Mouse (Mus musculus): ENCODE data around the gene Nat9. TPM values are rescaled to one million over a fixed set of nuclear protein-coding genes. Genes with fewer than 3 reads are reported as not detected.

The Nat9 gene
- polyA plus RNA-seq, 1 experiment from 2014 or later: 19.5 TPM

- no peak overlapping the region for H3K4me2 ChIP-seq (replicated peaks; ENCODE audit: low read depth, low read length)
- no peak overlapping the region for H3K27ac ChIP-seq (ENCODE audit: low read depth, low read length)
- 0 out of 2 replicates have a peak, but pooled peaks cover 4% of the 10 kb centered on the region for H3K4me1 ChIP-seq (replicated peaks; ENCODE audit: control insufficient read depth, insufficient read depth, low read length)
- no peaks in the 10 kb centered on the region for H3K36me3 ChIP-seq (ENCODE audit: control insufficient read depth, insufficient read depth, low read length)
- no peaks in the 10 kb centered on the region for H3K9me3 ChIP-seq (ENCODE audit: control insufficient read depth, low read length)
- DNase-seq (ENCODE audit: low spot score) (no peak), ATAC-seq (ENCODE audit: low FRiP score) (no peak)
- WGBS: 91% methylated on average over 6 of the region's 6 CpGs
- no peaks in the 10 kb centered on the region; the same call in 1 of the 2 replicates for H3K27me3 ChIP-seq (ENCODE audit: control insufficient read depth, insufficient read depth, low read length)
- no peak overlapping the region for H3K4me3 ChIP-seq (ENCODE audit: low read depth, low read length)
- H3K9ac ChIP-seq (ENCODE audit: low read depth, low read length): no peak overlapping the region
Observed at GRCm38 (mm10) chr11:115194693-115195092, 7.0 kb upstream of the Nat9 start.

DNA sequence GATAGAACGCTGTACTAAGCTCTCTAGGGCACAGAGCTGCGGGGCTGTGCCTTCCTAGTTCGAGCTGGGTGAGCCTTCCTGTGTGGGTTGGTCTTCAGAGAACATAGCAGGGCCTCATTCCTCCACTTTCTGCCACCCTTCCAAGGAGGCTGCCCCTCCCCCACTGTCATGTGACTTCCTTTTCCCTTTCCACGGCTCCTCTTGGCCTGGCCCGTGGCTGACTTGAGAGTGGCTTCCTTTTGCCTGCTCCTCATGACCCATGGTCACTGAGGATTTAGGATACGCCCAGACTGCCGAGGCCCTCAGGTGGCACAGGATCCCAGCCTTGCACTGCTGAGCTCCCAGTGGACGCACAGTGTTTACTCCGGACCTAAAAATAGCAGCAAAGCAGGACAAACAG is 4.5 kb upstream of the Nat9 start:
- H3K27ac ChIP-seq (ENCODE audit: low read depth, low read length): no peak overlapping the region
- H3K4me1 ChIP-seq (replicated peaks; ENCODE audit: control insufficient read depth, insufficient read depth, low read length): peaks cover 5% of the 10 kb centered on the region
- no peaks in the 10 kb centered on the region for H3K9me3 ChIP-seq (ENCODE audit: control insufficient read depth, low read length)
- no peaks in the 10 kb centered on the region for H3K36me3 ChIP-seq (ENCODE audit: control insufficient read depth, insufficient read depth, low read length)
- 77% methylated on average over 9 of the region's 9 CpGs for WGBS
- H3K9ac ChIP-seq (ENCODE audit: low read depth, low read length): no peak overlapping the region
- H3K27me3 ChIP-seq (ENCODE audit: control insufficient read depth, insufficient read depth, low read length): no peaks in the 10 kb centered on the region; the same call in 1 of the 2 replicates
- DNase-seq (ENCODE audit: low spot score) (no peak), ATAC-seq (ENCODE audit: low FRiP score) (no peak)
- H3K4me3 ChIP-seq (ENCODE audit: low read depth, low read length): no peak overlapping the region
- H3K4me2 ChIP-seq (replicated peaks; ENCODE audit: low read depth, low read length): no peak overlapping the region

DNA sequence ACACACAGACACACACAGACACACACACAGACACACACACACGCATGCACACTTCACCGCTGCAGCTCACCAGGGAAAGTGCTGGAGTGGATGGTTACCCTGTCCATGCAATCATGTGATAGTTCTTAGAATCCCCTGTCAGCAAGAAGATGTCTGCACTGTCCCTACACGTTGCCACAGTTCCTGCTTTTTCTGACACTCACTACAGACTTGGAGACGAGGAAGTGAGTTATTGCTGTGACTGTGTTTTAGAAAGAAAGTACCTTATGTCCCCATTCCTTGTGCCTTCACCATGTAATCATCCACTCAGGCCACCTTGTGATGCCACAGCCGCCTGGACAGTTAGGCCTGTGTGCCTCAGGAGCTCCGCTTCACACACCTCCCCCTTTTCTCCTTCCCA is 1.6 kb upstream of the Nat9 start:
- Histone ChIP-seq H3K4me1 (replicated peaks; ENCODE audit: control insufficient read depth, insufficient read depth, low read length) (peaks cover 5% of the 10 kb centered on the region), H3K9ac (ENCODE audit: low read depth, low read length) (no peak overlapping the region), H3K27me3 (ENCODE audit: control insufficient read depth, insufficient read depth, low read length) (no peaks in the 10 kb centered on the region), H3K36me3 (ENCODE audit: control insufficient read depth, insufficient read depth, low read length) (no peaks in the 10 kb centered on the region), H3K4me2 (replicated peaks; ENCODE audit: low read depth, low read length) (no peak overlapping the region), H3K27ac (ENCODE audit: low read depth, low read length) (no peak overlapping the region), H3K4me3 (ENCODE audit: low read depth, low read length) (no peak overlapping the region), H3K9me3 (ENCODE audit: control insufficient read depth, low read length) (no peaks in the 10 kb centered on the region)
- ATAC-seq (ENCODE audit: low FRiP score): no peak
- DNase-seq (ENCODE audit: low spot score): no peak
- 95% methylated on average over 6 of the region's 6 CpGs for WGBS

GRCm38 (mm10) chr11:115188539-115189231 is 1.0 kb upstream of the Nat9 start:
- 0 out of 2 replicates have a peak overlapping the region, but pooled peaks have one; percentile 80 for H3K4me2 ChIP-seq (replicated peaks; ENCODE audit: low read depth, low read length)
- no peak for DNase-seq (ENCODE audit: low spot score)
- H3K4me1 ChIP-seq (replicated peaks; ENCODE audit: control insufficient read depth, insufficient read depth, low read length): peaks cover 5% of the 10 kb centered on the region
- H3K36me3 ChIP-seq (ENCODE audit: control insufficient read depth, insufficient read depth, low read length): no peaks in the 10 kb centered on the region
- no peaks in the 10 kb centered on the region for H3K9me3 ChIP-seq (ENCODE audit: control insufficient read depth, low read length)
- no peak overlapping the region for H3K27ac ChIP-seq (ENCODE audit: low read depth, low read length)
- no peaks in the 10 kb centered on the region for H3K27me3 ChIP-seq (ENCODE audit: control insufficient read depth, insufficient read depth, low read length)
- WGBS: 93% methylated on average over 13 of the region's 13 CpGs
- no peak for ATAC-seq (ENCODE audit: low FRiP score)
- H3K4me3 ChIP-seq (ENCODE audit: low read depth, low read length): no peak overlapping the region; the same call in 1 of the 2 replicates
- H3K9ac ChIP-seq (ENCODE audit: low read depth, low read length): 0 out of 2 replicates have a peak overlapping the region, but pooled peaks have one; percentile 66

GRCm38 (mm10) chr11:115187224-115187639 is 427 bp downstream of the Nat9 start, which contains the start of gene Tmem104:
Gene Tmem104, plus strand, starts transcription at chr11:115187487.
- Histone ChIP-seq H3K27ac (ENCODE audit: low read depth, low read length) (peak within 1 kb of the TSS; percentile 51; the same call in 1 of the 2 replicates), H3K4me3 (ENCODE audit: low read depth, low read length) (peak within 1 kb of the TSS; percentile 58), H3K4me1 (replicated peaks; ENCODE audit: control insufficient read depth, insufficient read depth, low read length) (peaks cover 5% of the 10 kb centered on the region), H3K9ac (ENCODE audit: low read depth, low read length) (peak within 1 kb of the TSS; percentile 66), H3K27me3 (ENCODE audit: control insufficient read depth, insufficient read depth, low read length) (no peaks in the 10 kb centered on the region), H3K36me3 (ENCODE audit: control insufficient read depth, insufficient read depth, low read length) (no peaks in the 10 kb centered on the region), H3K4me2 (replicated peaks; ENCODE audit: low read depth, low read length) (peak within 1 kb of the TSS; percentile 80), H3K9me3 (ENCODE audit: control insufficient read depth, low read length) (no peaks in the 10 kb centered on the region)
- under 1% methylated on average over 39 of the region's 39 CpGs for WGBS
- ATAC-seq (ENCODE audit: low FRiP score) (peak; percentile 94), DNase-seq (ENCODE audit: low spot score) (peak; percentile 100)

GRCm38 (mm10) chr11:115184973-115185372 is 2.7 kb downstream of the Nat9 start:
- Histone ChIP-seq H3K27ac (ENCODE audit: low read depth, low read length) (no peak overlapping the region), H3K36me3 (ENCODE audit: control insufficient read depth, insufficient read depth, low read length) (no peaks in the 10 kb centered on the region), H3K9ac (ENCODE audit: low read depth, low read length) (no peak overlapping the region), H3K4me2 (replicated peaks; ENCODE audit: low read depth, low read length) (no peak overlapping the region), H3K27me3 (ENCODE audit: control insufficient read depth, insufficient read depth, low read length) (no peaks in the 10 kb centered on the region), H3K4me1 (replicated peaks; ENCODE audit: control insufficient read depth, insufficient read depth, low read length) (peaks cover 5% of the 10 kb centered on the region), H3K9me3 (ENCODE audit: control insufficient read depth, low read length) (no peaks in the 10 kb centered on the region), H3K4me3 (ENCODE audit: low read depth, low read length) (no peak overlapping the region)
- 53% methylated on average over 4 of the region's 4 CpGs for WGBS
- DNase-seq (ENCODE audit: low spot score): no peak
- no peak for ATAC-seq (ENCODE audit: low FRiP score)

- DNase-seq (ENCODE audit: low spot score) (peak; percentile 90), ATAC-seq (ENCODE audit: low FRiP score) (no peak)
- H3K9ac ChIP-seq (ENCODE audit: low read depth, low read length): no peak overlapping the region
- H3K36me3 ChIP-seq (ENCODE audit: control insufficient read depth, insufficient read depth, low read length): no peaks in the 10 kb centered on the region
- H3K27ac ChIP-seq (ENCODE audit: low read depth, low read length): no peak overlapping the region
- no peak overlapping the region for H3K4me2 ChIP-seq (replicated peaks; ENCODE audit: low read depth, low read length)
- peaks cover 5% of the 10 kb centered on the region; the same call in 1 of the 2 replicates for H3K4me1 ChIP-seq (replicated peaks; ENCODE audit: control insufficient read depth, insufficient read depth, low read length)
- 26% methylated on average over 12 of the region's 12 CpGs for WGBS
- H3K4me3 ChIP-seq (ENCODE audit: low read depth, low read length): no peak overlapping the region
- H3K27me3 ChIP-seq (ENCODE audit: control insufficient read depth, insufficient read depth, low read length): no peaks in the 10 kb centered on the region
- no peaks in the 10 kb centered on the region for H3K9me3 ChIP-seq (ENCODE audit: control insufficient read depth, low read length)
Observed at GRCm38 (mm10) chr11:115181913-115182638, 5.6 kb downstream of the Nat9 start.

DNA sequence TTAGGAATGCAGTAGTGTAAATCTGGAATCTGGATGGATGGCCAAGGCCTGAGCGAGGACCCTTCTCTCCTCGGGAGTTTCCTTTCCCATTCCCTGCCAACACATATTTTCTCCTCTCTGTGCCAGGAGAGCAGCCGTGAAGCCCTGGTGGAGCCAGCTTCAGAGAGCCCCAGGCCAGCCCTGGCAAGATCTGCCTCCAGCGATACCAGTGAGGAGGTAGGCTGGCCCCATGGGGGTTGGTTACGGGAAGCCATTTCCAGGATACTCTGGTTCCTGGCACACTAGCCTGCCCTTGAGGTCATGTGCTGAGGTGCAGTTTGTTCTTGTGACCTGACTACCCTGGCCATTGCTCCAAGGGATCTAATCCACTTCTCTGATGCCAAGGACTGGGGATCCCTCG is 7.8 kb downstream of the Nat9 start:
- Histone ChIP-seq H3K4me2 (replicated peaks; ENCODE audit: low read depth, low read length) (no peak overlapping the region), H3K4me1 (replicated peaks; ENCODE audit: control insufficient read depth, insufficient read depth, low read length) (peaks cover 8% of the 10 kb centered on the region; the same call in 1 of the 2 replicates), H3K27ac (ENCODE audit: low read depth, low read length) (no peak overlapping the region), H3K9ac (ENCODE audit: low read depth, low read length) (no peak overlapping the region), H3K36me3 (ENCODE audit: control insufficient read depth, insufficient read depth, low read length) (no peaks in the 10 kb centered on the region), H3K27me3 (ENCODE audit: control insufficient read depth, insufficient read depth, low read length) (no peaks in the 10 kb centered on the region; the same call in 1 of the 2 replicates), H3K9me3 (ENCODE audit: control insufficient read depth, low read length) (no peaks in the 10 kb centered on the region), H3K4me3 (ENCODE audit: low read depth, low read length) (no peak overlapping the region)
- ATAC-seq (ENCODE audit: low FRiP score) (no peak), DNase-seq (ENCODE audit: low spot score) (no peak)
- 88% methylated on average over 6 of the region's 6 CpGs for WGBS

Measured in hindbrain, embryonic 11.5 days (tissue).